Comparison of ENCODE assay signal across 18 mouse cellular contexts in genomic region chr3:21950571-21950970, GRCm38 (mm10).
A peak's percentile ranks its signal among the peaks of the same experiment; 100 is the strongest.
DNase-seq lines count a peak whose midpoint lies in the region; TF ChIP-seq lines count a peak whose summit lies in the region.
"Had no signal": no experiment of that assay in that cellular context is flagged by ENCODE, and none has a peak within 500 bp of the region (broad histone marks: within the 10 kb centered on the region; RNA-seq: fewer than 3 reads in every experiment).

No protein-coding gene starts in this region.

- H3K27ac ChIP-seq in gastrocnemius, adult 2 months, result peak overlapping the region; percentile 16; the same call in 1 of the 2 replicates
- no peak overlapping the region for H3K27ac ChIP-seq in ES-Bruce4 (ENCODE audit: insufficient read depth, low read length)
- H3K27ac ChIP-seq: forebrain, embryonic 10.5 days; forebrain, embryonic 13.5 days; heart, adult 2 months; hindbrain, embryonic 12.5 days; hindbrain, embryonic 15.5 days had no signal

- no peaks in the 10 kb centered on the region for H3K9me3 ChIP-seq in ES-Bruce4 (replicated peaks; ENCODE audit: control insufficient read depth, insufficient read depth, low read length, poor library complexity, severe bottlenecking)
- H3K9me3 ChIP-seq: forebrain, embryonic 10.5 days; forebrain, embryonic 13.5 days; hindbrain, embryonic 12.5 days; hindbrain, embryonic 15.5 days had no signal

- TF ChIP-seq EP300 in ES-Bruce4 (IDR thresholded peaks at IDR 0.05; ENCODE audit: insufficient read depth, low read depth, low read length), result peak; percentile 58; the same call in 1 of the 2 replicates

- no peak for DNase-seq in gastrocnemius, adult 2 months
- DNase-seq in gastrocnemius, adult 18-20 months (ENCODE audit: low spot score), result no peak
- DNase-seq in R1 (ENCODE audit: low read depth, low spot score), result peak; percentile 72
- no peak for DNase-seq in lung, postnatal 14 days
- DNase-seq in right cerebral cortex, postnatal 10 days (ENCODE audit: low spot score in 2 of 2), result no peak
- DNase-seq: adrenal gland, adult 2 months; adrenal gland, postnatal 14 days; cerebellum, adult 11-12 months; cerebellum, adult 8-10 months; cerebellum, postnatal 14 days; gastrocnemius, postnatal 25 days; heart, adult 2 months; kidney, adult 2 months had no signal

- TF ChIP-seq POLR2A in ES-Bruce4 (IDR thresholded peaks at IDR 0.05; ENCODE audit: insufficient read depth, low read length), result no peak

- H3K4me3 ChIP-seq in gastrocnemius, adult 2 months, result no peak overlapping the region
- H3K4me3 ChIP-seq in ES-Bruce4 (ENCODE audit: low read depth, low read length), result no peak overlapping the region
- H3K4me3 ChIP-seq: forebrain, embryonic 10.5 days; forebrain, embryonic 13.5 days; heart, adult 2 months; hindbrain, embryonic 12.5 days; hindbrain, embryonic 15.5 days had no signal

- intact Hi-C loops in gastrocnemius, adult 2 months (cut with DNase I), result loop anchor here (5.0 kb wide), 1 partner anchor 127 kb away; the partner anchor contains the start of gene Tbl1xr1

- H3K27me3 ChIP-seq in ES-Bruce4 (ENCODE audit: control insufficient read depth, insufficient read depth, low read length, poor library complexity, severe bottlenecking), result no peaks in the 10 kb centered on the region
- H3K27me3 ChIP-seq: forebrain, embryonic 13.5 days; hindbrain, embryonic 12.5 days; hindbrain, embryonic 15.5 days had no signal

- H3K4me1 ChIP-seq in ES-Bruce4 (ENCODE audit: control insufficient read depth, insufficient read depth, low read length), result peaks cover 5% of the 10 kb centered on the region

- H3K9ac ChIP-seq in ES-Bruce4 (ENCODE audit: low read depth, poor library complexity, severe bottlenecking), result no peak overlapping the region
- H3K9ac ChIP-seq: forebrain, embryonic 13.5 days; hindbrain, embryonic 12.5 days; hindbrain, embryonic 15.5 days had no signal

- no peak for TF ChIP-seq CTCF in gastrocnemius, adult 2 months (IDR thresholded peaks at IDR 0.05)
- TF ChIP-seq CTCF in ES-Bruce4 (IDR thresholded peaks at IDR 0.05; ENCODE audit: low read depth, low read length), result no peak

- H3K36me3 ChIP-seq in ES-Bruce4 (ENCODE audit: control insufficient read depth, insufficient read depth, low read length, poor library complexity, severe bottlenecking), result no peaks in the 10 kb centered on the region
- H3K36me3 ChIP-seq: forebrain, embryonic 10.5 days; hindbrain, embryonic 12.5 days; hindbrain, embryonic 15.5 days had no signal
